Mouse (Mus musculus): ENCODE data around the gene Nab1.

GRCm38 (mm10) chr1:52501688-52502133 lies 1.2 kb upstream of the Nab1 start:
- no peak for TF ChIP-seq POLR2A (IDR thresholded peaks at IDR 0.05; ENCODE audit: control insufficient read depth, extremely low read depth, insufficient read depth, low read length, poor library complexity)
- no peak for TF ChIP-seq CTCF (IDR thresholded peaks at IDR 0.05; ENCODE audit: borderline replicate concordance, control insufficient read depth, extremely low read depth, insufficient read depth, low read length, poor library complexity)

Measured in thymus, adult 2 months (tissue).